Mouse (Mus musculus) kidney, postnatal 0 days (tissue): ENCODE data around the gene Ptprg. TPM values are rescaled to one million over a fixed set of nuclear protein-coding genes. Genes with fewer than 3 reads are reported as not detected.

ENCODE experiments used
- ATAC-seq: fragments of 200-750 bp; cut with Nextera tagmentation; replicated peaks from 2 replicates; pipeline ENCODE4 v1.8.0; 2017; ENCODE audit warnings: low read depth, moderate number of reproducible peaks, moderate TSS enrichment, moderate library complexity; ENCODE audit not compliant: low FRiP score
- DNase-seq: peaks from one replicate; pipeline ENCODE4 v3.0.0-alpha.2; 2016; ENCODE audit warnings: low spot score
- H3K27ac ChIP-seq: fragments of 300-500 bp; sonication (generic); 2 replicates; pipeline ENCODE4 v1.5.1; 2014; ENCODE audit warnings: mild to moderate bottlenecking
- H3K27me3 ChIP-seq: fragments of 300-500 bp; sonication (generic); 2 replicates; pipeline ENCODE4 v1.6.1; 2014; ENCODE audit warnings: low read length, mixed read lengths; ENCODE audit not compliant: insufficient read depth
- H3K36me3 ChIP-seq: fragments of 300-500 bp; sonication (generic); 2 replicates; pipeline ENCODE4 v1.6.1; 2014; ENCODE audit warnings: low read length, mixed read lengths; ENCODE audit not compliant: insufficient read depth
- H3K4me1 ChIP-seq: fragments of 300-500 bp; sonication (generic); replicated peaks from 2 replicates; pipeline ENCODE4 v1.6.1; 2014; ENCODE audit warnings: antibody characterized with exemption, low read length, mixed read lengths; ENCODE audit not compliant: insufficient read depth
- H3K4me2 ChIP-seq: fragments of 300-500 bp; sonication (generic); 2 replicates; pipeline ENCODE4 v1.6.1; 2014; ENCODE audit warnings: mild to moderate bottlenecking, low read length, moderate library complexity, mixed read lengths
- H3K4me3 ChIP-seq: fragments of 300-500 bp; sonication (generic); replicated peaks from 2 replicates; pipeline ENCODE4 v1.5.1; 2014; ENCODE audit warnings: low read depth, low read length
- H3K9ac ChIP-seq: fragments of 300-500 bp; sonication (generic); 2 replicates; pipeline ENCODE4 v1.6.1; 2014; ENCODE audit warnings: low read depth, low read length
- H3K9me3 ChIP-seq: fragments of 300-500 bp; sonication (generic); replicated peaks from 2 replicates; pipeline ENCODE4 v1.6.1; 2016; ENCODE audit warnings: low read length, inconsistent platforms, mixed read lengths
- CTCF ChIP-seq: IDR thresholded peaks from 2 replicates; pipeline ENCODE4 v1.5.1; 2016; ENCODE audit warnings: antibody characterized with exemption, low read depth, mild to moderate bottlenecking, moderate library complexity
- WGBS: fragments of 180-500 bp; shearing (Covaris S2); extraction: QIAGEN DNeasy Blood & Tissue Kit; methylation state at CpG from one replicate; pipeline ENCODE4 v1.1.7; 2014; 5-methylcytosine and 5-hydroxymethylcytosine counted together
- polyA plus RNA-seq: library from polyadenylated mRNA; unstranded; fragments of >200 nt; fragmentation: Nextera tagmentation; extraction: Ambion mirVana; gene quantifications from 2 replicates; pipeline ENCODE4 v1.2.1, GENCODE M21; 2015

Ptprg gene
- polyA plus RNA-seq, 1 experiment from 2014 or later = 23.5 TPM

GRCm38 (mm10) chr14:11555521-11556355 lies 2.4 kb downstream of the Ptprg start:
- no peaks in the 10 kb centered on the region for H3K27me3 ChIP-seq
- no peaks in the 10 kb centered on the region for H3K36me3 ChIP-seq
- peak overlapping the region; percentile 69 for H3K4me3 ChIP-seq
- DNase-seq (peak; percentile 52), ATAC-seq (no peak)
- no peak for TF ChIP-seq CTCF
- WGBS = 1% methylated on average over 35 of the region's 35 CpGs
- no peaks in the 10 kb centered on the region for H3K9me3 ChIP-seq
- H3K4me2 ChIP-seq = peak overlapping the region; percentile 79
- 0 out of 2 replicates have a peak, but pooled peaks cover 14% of the 10 kb centered on the region for H3K4me1 ChIP-seq
- peak overlapping the region; percentile 93; the same call in 1 of the 2 replicates for H3K27ac ChIP-seq
- H3K9ac ChIP-seq = peak overlapping the region; percentile 80

GRCm38 (mm10) chr14:11556356-11557130 lies 3.2 kb downstream of the Ptprg start:
- TF ChIP-seq CTCF = peak; percentile 72
- H3K4me3 ChIP-seq = peak overlapping the region; percentile 69

GRCm38 (mm10) chr14:11558496-11558895 lies 5.2 kb downstream of the Ptprg start:
- DNase-seq (no peak), ATAC-seq (no peak)
- 0 out of 2 replicates have a peak, but pooled peaks cover 14% of the 10 kb centered on the region for H3K4me1 ChIP-seq
- H3K27me3 ChIP-seq = no peaks in the 10 kb centered on the region
- H3K9ac ChIP-seq = no peak overlapping the region
- no peak for TF ChIP-seq CTCF
- no peaks in the 10 kb centered on the region for H3K9me3 ChIP-seq
- no peak overlapping the region for H3K4me3 ChIP-seq
- no peak overlapping the region for H3K4me2 ChIP-seq
- H3K27ac ChIP-seq = no peak overlapping the region
- no peaks in the 10 kb centered on the region for H3K36me3 ChIP-seq

More at GRCm38 (mm10) chr14:11556356-11557130, 3.2 kb downstream of the Ptprg start:
- Histone ChIP-seq H3K27ac (0 out of 2 replicates have a peak overlapping the region, but pooled peaks have one; percentile 13), H3K9me3 (no peaks in the 10 kb centered on the region), H3K36me3 (no peaks in the 10 kb centered on the region), H3K9ac (peak overlapping the region; percentile 80), H3K27me3 (no peaks in the 10 kb centered on the region), H3K4me2 (peak overlapping the region; percentile 79), H3K4me1 (0 out of 2 replicates have a peak, but pooled peaks cover 14% of the 10 kb centered on the region)
- DNase-seq = peak; percentile 65
- WGBS = 1% methylated on average over 26 of the region's 26 CpGs
- ATAC-seq = no peak

GRCm38 (mm10) chr14:11560641-11561232 lies 7.4 kb downstream of the Ptprg start:
- 41% methylated on average over 8 of the region's 8 CpGs for WGBS
- 0 out of 2 replicates have a peak overlapping the region, but pooled peaks have one; percentile 25 for H3K27ac ChIP-seq
- peak; percentile 67 for DNase-seq

GRCm38 (mm10) chr14:11561397-11561796 lies 8.1 kb downstream of the Ptprg start:
- 70% methylated on average over 4 of the region's 4 CpGs for WGBS
- Histone ChIP-seq H3K4me1 (0 out of 2 replicates have a peak, but pooled peaks cover 14% of the 10 kb centered on the region), H3K36me3 (no peaks in the 10 kb centered on the region), H3K27me3 (no peaks in the 10 kb centered on the region), H3K27ac (0 out of 2 replicates have a peak overlapping the region, but pooled peaks have one; percentile 4), H3K9ac (no peak overlapping the region), H3K4me3 (no peak overlapping the region), H3K4me2 (no peak overlapping the region), H3K9me3 (no peaks in the 10 kb centered on the region)
- ATAC-seq (no peak), DNase-seq (no peak)
- no peak for TF ChIP-seq CTCF

More at GRCm38 (mm10) chr14:11560641-11561232, 7.4 kb downstream of the Ptprg start:
- H3K9ac ChIP-seq = no peak overlapping the region
- ATAC-seq = peak; percentile 50
- no peak for TF ChIP-seq CTCF
- no peaks in the 10 kb centered on the region for H3K27me3 ChIP-seq
- H3K4me2 ChIP-seq = 0 out of 2 replicates have a peak overlapping the region, but pooled peaks have one; percentile 13
- no peaks in the 10 kb centered on the region for H3K9me3 ChIP-seq
- no peak overlapping the region for H3K4me3 ChIP-seq
- H3K36me3 ChIP-seq = no peaks in the 10 kb centered on the region
- H3K4me1 ChIP-seq = 0 out of 2 replicates have a peak, but pooled peaks cover 14% of the 10 kb centered on the region
